Mouse (Mus musculus) liver (tissue): ENCODE data around the gene Timp4.
"Not testable (repeated sequence)": the region's sequence is repeated elsewhere in the genome, so short reads cannot be mapped to it uniquely, and the experiment has no call there.

Source experiments
- DNase-seq: peaks from one replicate; pipeline ENCODE4 v3.0.0-alpha.2; 2020; ENCODE audit warnings: mixed read lengths

Timp4 gene

DNA sequence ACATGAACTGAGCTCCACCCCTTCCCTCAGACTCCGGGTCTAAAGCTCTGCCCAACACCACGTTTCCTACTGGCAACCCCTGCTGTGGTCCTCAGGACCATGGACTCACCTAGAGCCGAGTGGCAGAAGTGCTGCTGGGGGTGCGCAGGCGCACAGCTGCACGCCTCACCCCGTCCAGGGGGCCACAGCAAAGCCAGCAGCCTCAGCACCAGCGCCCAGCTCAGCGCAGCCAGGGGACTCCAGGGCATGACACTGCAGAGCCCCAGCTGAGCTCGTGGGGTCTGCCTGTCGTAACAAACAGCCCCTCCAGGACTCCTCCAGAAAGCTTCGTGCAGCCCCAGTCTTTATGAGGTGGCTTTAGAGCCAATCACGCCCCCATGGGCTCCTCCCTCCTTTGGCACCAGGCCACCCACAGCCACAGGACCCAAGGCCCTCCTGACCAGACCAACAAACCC lies 447 bp downstream of the Timp4 start:
- no peak for DNase-seq

DNA sequence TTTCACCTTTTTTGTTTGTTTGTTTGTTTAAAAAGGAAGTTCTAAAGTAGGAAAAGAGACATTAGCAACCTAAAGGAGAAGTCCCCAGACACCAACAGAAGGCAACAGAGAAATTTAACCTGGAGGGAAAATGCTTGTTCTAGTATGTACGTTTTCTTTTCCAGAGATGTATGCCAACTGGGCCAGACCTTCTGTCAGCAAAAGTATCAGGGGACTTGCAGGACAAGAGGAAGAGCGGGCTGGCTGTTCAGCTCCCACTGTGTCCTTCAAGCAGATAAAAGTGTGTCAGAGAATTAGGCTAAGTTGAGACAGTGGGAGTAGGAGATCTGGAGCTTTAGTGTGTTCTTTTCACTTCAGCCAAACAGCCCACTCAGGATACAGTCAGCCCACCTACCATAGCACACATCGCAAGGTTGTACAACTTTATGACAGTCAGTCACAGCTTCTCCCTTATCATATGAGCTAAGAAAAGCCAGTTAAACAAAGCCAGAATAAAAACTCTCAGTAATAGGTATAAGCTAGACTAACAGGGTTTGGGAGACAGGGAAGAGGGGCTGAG lies 6.4 kb downstream of the Timp4 start:
- DNase-seq, result no peak

- no peak for DNase-seq
Observed at GRCm38 (mm10) chr6:115244222-115244621, 7.8 kb downstream of the Timp4 start.

DNA sequence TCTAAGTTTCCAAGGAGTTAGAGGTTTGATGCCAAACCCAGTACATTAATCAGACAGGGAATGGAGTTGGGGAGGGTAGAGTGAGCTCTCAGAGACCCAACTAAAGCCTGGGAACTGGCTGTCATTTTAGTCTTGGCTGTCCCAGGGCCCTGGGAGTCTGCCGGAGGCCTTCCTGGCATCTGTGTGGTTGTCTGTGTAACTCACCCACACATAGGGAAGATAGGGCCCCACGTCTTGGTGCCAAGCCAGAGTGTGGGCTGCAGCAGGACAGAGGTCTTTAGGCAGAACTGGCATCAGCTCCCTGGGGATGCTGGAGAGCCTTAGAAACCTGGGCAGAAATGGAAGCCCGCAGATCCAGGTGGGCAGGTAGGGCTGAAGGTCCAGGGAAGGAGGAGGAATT lies 10.1 kb downstream of the Timp4 start:
- DNase-seq, result no peak

DNA sequence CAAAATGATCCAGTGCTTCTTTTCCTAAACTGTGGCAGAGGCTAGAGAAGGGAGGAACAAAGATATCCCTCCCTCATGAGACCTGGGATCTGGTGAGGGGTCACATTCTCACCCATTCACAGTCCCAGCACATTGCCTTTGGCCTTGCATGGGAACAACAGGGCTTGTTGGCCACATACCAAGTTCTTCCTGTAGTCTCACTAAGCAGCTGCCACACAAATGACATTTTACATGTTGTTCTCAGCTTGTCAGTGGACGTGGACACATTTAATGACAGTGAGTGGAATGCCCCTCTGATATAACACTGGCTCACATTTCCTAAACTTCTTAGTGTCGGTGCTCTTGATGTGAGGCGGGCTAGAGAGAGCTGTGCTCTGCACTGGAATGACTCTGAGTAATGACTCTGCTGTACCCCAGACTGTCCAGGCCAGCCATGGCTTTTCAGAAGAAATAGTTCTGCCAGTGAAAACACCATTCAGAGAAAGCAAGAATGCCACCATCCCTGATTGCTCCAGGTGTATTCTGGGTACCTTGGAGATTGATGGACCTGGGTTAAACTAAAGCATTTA lies 10.8 kb downstream of the Timp4 start:
- no peak for DNase-seq

- not testable (repeated sequence) for DNase-seq
Observed at GRCm38 (mm10) chr6:115240431-115240830, 11.6 kb downstream of the Timp4 start.

DNA sequence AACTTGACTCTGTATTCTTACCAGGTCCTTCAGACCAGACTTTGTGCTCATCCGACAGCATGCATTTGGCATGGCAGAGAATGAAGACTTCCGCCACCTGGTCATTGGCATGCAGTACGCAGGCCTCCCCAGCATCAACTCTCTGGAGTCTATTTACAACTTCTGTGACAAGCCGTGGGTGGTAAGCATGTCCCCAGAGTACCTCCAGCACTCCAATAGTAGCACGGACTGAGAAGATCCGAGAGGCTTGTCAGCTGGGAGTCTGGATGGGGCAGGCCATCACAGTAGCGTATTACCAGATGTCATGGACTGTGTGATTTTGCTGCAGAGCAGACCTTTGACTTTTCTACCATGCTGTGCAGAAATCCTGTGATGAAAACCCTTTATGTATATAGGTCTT lies 12.7 kb downstream of the Timp4 start:
- no peak for DNase-seq

DNA sequence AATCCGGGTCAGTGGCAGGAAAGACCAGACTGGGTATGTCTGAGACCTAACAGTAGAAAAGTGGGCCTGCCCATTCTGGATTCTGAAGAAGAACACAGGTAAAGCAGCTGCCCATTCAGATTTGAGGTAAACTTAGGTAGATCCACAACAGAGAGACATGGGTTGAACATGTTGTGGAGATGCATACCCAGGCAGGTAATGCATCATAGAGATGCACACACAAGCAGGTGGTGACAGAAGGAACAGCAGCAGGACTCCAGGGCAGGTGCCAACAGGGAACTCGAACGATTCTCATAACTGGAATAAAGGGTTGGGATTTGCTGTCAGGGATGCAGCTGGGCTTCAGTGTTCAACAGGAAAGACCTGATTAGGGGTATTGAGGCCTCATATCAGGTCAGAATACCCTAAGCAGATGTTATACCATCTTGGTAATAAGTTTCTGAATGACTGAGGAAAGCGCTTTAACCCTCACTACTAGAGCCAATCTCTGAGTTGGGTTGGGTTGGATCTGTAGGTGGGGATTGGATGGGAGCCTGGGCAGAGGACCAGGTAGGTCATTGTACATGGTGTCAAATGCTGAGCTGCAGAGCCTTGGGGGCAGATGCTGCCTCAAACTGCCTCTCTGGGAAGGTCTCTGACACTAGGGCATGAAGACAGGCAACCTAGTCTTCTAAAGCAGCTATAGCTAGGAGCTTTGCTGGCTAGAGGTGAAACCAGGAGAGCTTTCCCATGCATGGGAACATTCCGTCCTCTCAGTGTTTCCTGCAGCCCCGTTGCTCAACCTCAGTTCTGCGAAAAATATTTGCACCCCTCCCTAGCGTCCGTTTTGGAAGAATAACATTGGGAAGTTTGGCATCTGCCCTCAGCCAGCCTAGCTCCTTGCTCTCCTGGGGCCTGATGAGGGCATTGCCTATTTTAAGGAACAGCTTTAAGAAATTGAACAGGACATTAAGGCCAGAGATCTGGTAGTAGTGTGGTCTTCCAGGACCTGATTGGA lies 13.7 kb downstream of the Timp4 start:
- no peak for DNase-seq

DNA sequence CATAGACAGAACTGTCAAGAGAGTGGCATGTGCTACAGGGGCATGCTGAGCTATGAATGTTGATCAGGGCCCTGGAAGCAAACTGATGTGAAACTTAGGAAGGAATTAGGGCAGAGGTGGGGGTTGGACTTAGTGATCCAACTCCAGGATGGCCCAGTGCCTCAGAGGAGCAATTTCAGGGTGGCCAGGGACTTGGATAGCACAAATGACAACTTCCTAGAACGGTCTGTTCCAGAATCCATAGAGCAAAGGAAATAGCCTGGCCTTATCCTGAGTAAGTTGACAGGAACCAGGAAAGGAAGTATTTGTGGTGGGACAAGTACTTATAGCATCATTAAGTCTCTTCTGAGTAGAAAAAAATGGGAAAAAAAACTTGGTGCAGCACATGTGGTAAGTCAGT lies 19.4 kb downstream of the Timp4 start:
- DNase-seq, result no peak

DNA sequence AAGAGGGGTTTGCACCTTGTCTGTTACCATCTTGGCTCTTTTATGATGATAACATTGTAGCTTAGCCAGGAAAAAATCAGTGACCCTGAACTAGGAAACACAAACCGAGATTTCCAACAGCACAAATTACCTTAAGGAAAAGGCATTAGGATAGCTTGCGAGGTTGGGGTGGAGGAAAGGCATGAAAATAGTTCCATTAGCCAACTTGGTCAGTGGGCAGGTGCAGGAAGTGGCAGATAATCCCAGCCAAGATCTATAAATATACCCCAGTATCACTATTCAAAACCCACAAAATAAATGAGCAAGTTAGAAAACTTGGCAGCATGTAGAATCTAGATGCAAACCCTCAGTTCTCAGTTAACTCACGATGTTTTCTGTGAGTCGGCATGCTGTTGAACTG lies 20.2 kb downstream of the Timp4 start:
- DNase-seq, result no peak

- DNase-seq, result no peak
Observed at GRCm38 (mm10) chr6:115230557-115230956, 21.4 kb downstream of the Timp4 start.

- peak; percentile 63 for DNase-seq
Observed at GRCm38 (mm10) chr6:115227529-115227928, 24.5 kb downstream of the Timp4 start.

DNA sequence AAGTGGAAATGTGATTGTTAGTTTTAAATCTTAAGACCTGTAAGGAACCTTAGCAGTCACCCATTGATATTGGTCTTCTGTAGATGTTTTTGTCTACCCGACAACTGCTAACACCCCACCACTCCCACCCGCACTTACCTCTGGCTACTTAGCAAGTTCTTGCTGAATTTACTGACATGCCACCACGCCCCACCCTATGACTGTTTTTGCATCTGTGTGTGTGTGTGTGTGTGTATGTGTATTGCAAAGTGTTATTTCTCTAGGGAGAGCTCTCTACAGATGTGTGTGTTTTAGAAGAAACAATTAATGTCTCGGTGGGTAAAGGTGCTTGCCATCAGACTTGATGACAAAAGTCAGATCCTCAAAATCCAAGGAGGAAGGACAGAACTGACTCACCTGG lies 25.0 kb downstream of the Timp4 start, which contains the start of gene Gm17482:
Gm17482 (plus strand) TSS at position 301 of the 400 bp plus-strand sequence.
- no peak for DNase-seq

GRCm38 (mm10) chr6:115225519-115225918 lies 26.5 kb downstream of the Timp4 start:
- no peak for DNase-seq

GRCm38 (mm10) chr6:115221215-115221641 lies 30.8 kb downstream of the Timp4 start:
- DNase-seq, result no peak

DNA sequence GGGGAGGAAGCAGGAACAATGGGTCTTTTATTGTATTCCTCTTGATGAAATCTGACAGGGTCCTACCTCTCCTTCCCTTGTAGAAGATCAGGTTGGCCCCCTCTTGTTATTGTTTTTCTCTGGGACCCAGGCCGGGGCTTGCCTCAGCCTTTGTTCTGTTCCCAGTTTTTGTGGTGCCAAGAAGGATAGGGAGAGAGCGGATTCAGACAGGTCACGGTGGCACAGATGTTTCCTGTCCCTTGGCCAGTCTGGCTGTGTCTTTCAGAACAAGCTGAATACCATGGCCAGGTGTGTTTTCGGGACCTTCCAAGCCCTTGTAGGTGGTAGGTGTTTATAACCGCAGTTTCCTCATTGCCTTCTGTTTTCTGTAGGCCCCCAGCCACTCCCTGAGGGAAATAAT lies 38.9 kb downstream of the Timp4 start:
- no peak for DNase-seq

- no peak for DNase-seq
Observed at GRCm38 (mm10) chr6:115212132-115212903, 39.7 kb downstream of the Timp4 start.

DNA sequence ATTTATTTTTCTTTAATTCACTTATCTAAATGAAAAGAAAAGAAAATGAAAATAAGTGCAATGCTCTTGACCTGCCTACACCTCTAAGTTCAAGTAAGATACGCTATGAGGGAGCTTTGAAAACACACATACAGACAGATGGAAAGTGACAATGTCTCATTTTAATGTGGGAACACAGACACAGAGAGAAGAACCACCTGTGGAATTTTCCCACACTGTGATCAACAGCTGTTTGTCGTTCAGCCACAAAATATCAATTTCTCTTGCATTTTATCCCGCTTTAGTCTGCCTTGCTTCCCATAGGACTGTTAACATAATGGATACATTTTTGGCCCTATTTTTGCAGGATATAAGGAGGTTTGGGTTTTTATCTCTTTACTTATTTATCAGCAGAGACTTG lies 41.2 kb downstream of the Timp4 start:
- DNase-seq, result no peak

DNA sequence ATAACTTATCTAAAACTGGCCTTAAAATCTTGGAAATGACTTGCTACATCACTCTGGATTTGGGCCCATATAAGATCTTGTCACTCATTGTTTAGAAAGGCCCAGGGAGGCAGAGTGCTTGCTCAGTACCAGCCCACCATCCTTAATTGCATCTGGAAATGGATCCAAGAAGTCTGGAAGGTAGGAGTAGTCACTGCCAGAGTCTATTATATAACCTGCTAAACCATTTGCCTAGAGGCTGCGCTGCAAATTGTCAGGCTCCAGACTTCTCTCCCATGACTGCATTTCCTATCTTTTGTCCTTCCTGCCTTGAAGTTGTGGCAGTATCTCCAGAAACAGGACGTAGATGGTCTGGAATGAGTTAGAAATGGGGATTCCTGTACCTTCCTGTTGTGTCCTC lies 41.8 kb downstream of the Timp4 start:
- DNase-seq, result no peak

- no peak for DNase-seq
Observed at GRCm38 (mm10) chr6:115203029-115203428, 49.0 kb downstream of the Timp4 start.

GRCm38 (mm10) chr6:115200753-115201152 lies 51.3 kb downstream of the Timp4 start:
- no peak for DNase-seq
